Mouse (Mus musculus): Measurements from ENCODE around the gene Pglyrp2.

The Pglyrp2 gene

DNA sequence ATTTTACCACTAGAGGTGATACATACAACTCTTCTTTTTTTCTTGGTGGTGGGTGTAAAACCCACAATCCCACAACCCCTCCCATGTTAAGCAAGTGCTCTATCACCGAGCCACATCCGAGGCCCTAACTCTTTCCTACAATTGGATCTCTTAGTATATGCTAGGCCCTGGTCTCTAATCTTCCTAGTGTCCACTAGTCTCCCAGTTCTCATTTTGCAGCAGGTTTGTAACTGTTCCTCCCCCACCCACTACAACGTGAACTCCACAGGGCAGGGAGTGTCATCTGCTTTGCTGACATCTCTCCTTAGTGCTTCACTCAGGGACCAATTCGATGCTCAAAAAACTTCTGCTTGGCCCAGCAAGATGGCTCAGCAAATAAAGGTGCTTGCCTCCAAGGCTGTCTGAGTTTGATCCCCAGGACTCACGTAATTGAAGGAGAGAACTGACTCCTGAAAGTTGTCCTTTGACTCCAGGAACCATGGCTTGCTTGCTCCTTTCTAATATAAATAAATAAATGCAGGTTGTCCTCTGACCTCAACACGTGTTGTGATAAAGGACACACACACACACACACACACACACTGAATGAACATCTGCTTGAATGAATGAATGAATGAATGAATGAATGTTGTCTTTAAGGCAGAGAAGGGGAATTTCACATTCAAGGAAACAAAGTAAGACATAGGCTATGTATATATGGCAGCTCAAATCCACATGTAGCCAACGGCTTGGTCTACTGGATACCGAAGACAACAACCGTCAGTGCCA is 21.8 kb downstream of the Pglyrp2 start:
- DNase-seq (ENCODE audit: low read depth, low spot score) = no peak

DNA sequence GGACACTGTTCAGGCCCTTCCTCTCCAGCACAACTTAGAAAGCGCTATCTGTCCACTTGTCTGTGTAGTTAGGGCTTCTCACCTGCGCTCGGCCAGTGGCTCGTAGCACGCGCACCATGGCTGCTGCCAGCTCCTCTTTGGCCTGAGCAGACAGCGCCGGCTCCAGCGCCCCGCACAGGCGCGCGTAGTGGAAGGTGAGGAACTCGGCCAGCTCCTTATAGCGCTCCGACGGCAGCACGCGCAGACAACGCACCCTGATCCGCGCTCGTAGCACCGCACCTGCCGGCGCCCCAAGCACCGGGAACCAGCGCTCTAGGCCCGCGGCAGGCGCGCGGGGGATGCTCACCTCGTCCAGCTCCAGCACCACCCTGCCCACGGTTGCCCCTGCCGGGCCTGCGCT is 27.7 kb downstream of the Pglyrp2 start:
- no peak for DNase-seq (ENCODE audit: low read depth, low spot score)

DNA sequence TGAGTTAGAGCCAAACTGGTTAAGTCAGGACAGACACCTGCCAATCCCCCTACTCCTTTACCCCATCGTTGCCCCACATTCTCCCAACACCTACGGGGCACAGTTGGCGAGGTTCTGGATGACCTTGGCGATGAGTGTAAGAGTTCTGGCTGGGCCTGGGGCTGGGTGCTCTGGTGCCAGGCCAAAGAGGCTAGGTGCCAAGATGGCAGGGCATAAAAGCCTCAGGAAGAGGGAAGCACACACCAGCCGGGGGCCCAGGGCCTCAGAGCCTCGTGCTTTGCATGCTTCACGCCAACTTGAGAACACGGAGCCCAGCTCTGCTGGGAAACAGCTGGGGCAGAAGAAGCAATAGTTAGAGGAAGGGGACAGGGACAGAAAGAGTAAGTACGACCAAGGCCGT is 30.0 kb downstream of the Pglyrp2 start:
- no peak for DNase-seq (ENCODE audit: low read depth, low spot score)

DNA sequence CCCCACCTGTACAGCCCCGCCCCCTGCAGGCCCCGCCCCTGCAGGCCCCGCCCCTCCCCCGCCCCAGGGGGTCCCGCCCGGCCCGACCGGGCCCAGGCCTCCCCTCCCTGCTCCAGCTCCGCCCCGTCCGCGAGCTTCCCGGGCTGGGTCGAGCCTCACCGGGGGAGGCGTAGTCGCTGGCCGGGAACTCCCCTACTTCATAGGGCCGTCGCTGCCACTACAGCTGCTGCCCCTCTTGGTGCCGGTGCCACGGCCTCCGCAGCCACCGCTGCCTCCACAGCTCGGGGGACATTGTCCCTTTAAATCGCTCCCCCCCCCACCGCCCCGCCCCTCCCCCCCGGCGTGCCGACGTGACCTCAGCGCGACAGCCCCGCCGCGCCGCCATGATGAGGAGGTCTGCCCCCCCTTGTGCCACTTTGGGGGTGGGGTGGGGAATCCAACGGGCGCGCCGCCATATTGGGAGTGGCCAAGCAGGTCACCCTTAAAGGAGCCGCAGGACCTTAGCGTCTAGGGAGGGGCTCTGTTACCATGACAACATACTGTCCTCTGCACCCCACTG is 34.8 kb downstream of the Pglyrp2 start, which contains the start of gene Wiz:
Gene Wiz, minus strand, starts transcription at position 339 of the 559 bp plus-strand sequence.
- DNase-seq (ENCODE audit: low read depth, low spot score) = peak; percentile 92

DNA sequence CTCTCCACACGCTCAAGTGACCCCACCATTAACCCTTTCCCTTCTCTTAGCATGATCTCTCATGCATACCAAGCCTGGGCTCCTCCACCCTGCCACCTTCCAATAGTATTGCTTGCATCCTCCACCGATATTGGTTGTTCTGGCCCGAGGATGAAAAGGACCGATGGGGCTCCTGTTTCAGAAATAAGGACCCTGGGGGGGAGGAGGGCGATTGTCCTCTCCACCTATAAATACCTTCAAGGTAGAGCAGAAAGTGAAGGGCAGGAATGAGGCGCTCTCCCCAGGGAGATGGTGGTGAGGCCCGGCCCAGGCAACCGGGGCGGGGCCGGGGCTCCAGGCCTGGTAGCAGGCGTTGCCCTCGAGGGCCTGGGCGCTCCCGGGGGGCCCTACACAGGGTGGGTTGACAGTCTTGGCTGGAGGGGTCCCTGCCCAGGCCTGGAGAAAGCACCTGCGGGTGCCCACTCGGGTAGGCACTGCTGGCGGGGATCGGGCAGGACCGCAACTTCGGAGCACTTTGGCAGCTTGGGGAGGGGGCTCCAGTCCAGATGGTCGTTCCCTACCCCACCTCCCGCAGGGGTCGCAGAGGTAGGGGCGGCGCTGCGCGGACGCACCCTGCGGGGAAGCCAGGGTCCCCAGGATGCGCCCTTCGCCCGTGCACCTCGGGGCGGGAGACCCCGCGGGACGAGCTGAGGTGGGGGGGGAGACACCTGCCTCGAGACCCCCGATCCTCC is 35.4 kb downstream of the Pglyrp2 start:
- peak; percentile 21 for DNase-seq (ENCODE audit: low read depth, low spot score)

DNA sequence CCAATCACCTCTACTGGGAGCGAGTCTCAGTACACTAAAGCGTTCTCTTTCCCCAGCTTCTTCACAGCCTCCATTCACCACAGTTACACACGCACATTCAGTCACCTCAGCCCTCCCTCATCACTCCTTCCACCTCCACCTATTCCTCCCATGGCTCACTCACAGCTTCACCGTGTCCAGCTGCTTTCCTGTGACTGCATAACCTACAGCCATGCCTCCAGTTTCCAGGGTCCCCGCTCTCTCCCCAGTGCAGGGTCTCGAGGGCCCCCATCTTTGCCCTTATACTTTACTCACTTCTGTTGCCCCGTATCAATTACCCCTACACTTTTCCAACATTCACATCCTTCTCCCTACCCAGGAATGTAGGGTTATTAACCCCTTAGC is 36.0 kb downstream of the Pglyrp2 start:
- no peak for DNase-seq (ENCODE audit: low read depth, low spot score)

DNA sequence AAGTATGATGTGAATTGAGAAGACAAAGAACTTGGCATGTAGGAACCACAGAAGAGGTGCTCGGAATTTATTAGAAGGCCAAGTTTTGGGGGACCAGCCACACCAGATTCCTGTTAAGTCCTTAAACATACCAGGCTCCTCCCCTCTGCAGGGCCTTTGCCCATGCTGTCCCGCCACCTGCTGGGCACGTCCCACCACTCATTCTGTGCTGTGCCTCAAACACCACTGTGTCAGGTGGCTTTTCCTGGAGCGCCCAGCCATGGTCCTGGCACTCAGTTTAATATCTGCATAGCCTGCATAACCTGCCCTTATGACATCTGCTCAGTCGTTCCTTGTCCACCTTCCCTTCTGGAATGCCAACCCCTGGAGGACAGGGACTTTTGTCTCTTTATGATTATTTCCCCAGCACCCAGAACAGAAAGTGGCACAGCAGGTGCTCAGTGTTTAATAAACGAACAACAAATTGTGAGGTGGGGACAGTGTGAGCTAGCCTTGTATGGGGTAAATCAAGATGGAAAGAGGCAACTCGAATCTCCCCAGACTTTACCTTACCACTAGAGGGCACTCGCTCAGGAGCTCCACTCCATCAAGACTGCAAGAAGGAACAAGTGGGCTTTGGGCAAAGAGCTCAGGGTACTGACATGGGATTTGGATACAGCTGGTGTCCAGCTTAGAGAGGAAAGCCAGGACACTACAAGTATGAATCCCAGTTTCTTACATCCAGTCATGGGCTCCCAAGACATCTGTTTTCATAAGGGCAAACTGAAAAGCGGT is 37.1 kb downstream of the Pglyrp2 start:
- DNase-seq (ENCODE audit: low read depth, low spot score) = no peak

DNA sequence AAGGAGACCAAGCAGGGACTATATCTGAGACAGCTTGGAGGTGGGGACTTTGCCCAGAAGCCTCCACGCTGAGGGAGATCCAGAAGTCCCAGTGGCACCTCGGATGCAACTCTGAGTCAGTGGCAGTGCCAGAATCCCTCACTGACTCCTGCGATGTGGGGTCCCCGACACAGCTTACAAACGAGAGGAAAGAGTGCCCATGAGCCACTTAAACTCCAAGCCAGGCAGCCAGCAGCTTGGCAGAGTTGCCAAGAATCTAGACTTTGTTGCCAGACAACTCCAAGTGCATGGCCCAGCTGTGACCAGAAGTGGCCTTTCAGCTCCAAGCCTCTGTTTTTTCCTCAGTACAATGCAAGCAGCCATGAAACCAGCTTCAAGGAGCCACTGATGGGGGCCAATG is 40.3 kb downstream of the Pglyrp2 start:
- DNase-seq (ENCODE audit: low read depth, low spot score) = peak; percentile 21

DNA sequence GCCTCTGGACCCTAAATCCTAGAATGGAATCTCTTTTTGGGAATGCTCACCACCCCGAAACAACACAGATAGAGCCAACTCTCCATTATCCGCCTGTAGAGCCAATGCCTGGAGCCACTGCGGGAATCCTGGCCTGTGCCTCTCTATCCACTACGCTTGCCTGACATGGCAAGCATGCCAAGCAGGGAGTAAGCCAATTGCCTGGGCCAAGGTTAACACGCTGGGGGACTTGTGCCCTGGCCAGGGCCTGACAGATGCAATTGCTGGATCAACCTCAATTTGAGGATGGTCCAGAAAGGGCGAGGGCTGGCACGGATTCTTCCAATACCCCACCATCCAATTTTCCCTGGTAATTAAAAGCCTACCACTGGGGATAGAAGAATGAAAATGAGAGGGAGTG is 41.4 kb downstream of the Pglyrp2 start:
- peak; percentile 23 for DNase-seq (ENCODE audit: low read depth, low spot score)

DNA sequence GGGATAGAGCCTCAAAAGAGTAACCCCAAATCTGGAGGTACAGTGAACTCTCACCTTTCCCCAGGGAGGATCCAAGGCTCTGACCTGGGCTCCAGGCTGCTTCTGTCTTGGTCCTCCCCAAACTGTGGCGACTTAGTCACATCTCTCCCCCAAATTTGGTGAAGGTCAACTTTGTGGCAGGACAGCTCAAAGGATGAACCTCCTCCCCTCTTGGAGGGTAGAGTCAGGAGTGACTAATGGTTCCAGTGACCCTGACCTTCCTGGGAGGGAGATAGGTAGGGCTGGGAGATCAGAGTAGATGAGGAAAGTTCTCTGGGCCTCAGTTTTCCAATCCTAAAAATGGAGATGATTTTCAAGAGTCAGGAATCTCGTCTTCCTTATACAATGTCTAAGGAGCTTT is 45.2 kb downstream of the Pglyrp2 start:
- no peak for DNase-seq (ENCODE audit: low read depth, low spot score)

DNA sequence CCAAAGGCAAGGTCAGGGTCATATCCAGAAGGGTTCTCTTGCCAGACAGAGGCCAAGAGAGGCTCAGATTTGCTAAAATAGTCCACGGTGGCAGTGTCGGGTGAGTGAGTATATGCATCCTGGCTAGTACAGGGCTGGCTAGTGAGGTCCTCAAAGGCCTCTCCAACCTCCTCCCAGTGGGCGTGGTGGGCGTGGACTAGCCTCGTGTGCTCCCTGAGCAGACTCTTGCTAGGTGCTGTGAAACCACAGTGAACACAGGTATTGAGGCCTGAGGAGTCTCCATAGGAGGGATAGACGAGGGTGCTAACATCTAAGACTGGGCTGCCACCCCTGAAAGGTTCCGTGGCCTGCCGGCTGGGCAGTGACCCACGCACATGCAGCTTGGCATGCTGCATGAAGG is 46.8 kb downstream of the Pglyrp2 start:
- DNase-seq (ENCODE audit: low read depth, low spot score) = no peak

DNA sequence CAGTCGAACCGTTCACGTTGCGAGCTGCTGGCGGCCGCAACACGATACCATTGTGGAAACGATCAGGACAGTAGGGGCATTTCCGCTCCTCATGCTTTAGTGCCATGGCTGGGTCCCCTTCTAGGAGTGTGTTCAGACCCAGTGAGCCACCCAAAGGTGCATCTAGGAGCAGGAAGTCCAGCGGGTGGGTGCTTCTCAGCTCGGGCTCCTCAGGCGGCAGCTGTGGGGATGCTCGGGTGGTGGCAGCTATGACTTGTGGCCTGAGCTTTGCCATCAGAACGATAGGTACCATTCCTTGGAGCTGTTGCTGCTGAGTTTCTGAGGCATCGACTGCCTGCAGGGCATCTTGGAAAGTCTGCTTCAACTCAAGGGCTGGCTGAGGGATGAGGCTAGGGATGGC is 47.5 kb downstream of the Pglyrp2 start:
- no peak for DNase-seq (ENCODE audit: low read depth, low spot score)

DNA sequence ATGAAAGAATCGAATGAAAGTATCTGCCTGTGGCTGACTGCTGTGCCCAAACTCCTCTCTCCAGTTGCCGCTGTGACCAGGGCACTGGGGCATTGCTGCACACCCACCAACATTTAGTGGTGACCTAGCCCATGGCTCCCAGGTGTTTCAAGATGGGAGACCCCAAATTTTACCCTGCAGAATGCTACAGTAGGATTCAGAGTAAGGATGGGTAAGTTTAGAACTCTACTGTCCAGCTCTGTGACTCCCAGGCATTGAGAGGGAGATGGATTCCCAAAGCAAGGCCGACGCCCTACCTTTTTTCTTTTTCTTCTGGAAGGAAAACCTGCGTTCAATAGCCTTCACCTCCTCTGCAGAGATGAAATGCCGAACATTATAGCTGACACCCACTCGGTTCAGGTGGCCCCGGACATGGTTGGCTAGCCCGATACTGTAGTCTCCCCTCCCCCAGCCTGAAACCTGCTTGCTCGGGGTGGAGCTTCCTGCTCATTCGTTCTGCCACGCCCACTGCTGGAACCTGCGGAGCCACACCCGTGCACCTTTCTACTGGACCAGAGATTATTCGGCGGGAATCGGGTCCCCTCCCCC is 54.9 kb downstream of the Pglyrp2 start:
- no peak for DNase-seq (ENCODE audit: low read depth, low spot score)

DNA sequence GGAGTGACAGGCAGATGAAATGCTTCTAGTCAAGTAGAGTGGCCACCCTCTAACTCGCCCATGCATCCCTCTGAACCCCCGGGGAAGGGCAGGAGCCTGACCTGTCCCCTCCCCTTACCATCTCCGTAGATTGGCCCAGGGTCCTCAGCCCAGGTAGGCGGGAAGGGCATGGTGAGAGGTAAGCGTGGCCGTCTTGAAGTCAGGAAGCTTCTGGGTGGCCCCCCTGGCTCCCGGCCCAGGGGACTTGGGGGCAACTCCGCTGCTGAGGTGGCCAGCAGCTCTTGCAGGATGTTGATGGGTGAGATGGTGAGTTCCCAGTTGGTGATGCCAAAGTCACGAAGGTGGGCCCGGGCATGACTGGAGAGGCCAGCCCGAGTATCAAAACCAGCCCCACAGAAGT is 56.3 kb downstream of the Pglyrp2 start:
- no peak for DNase-seq (ENCODE audit: low read depth, low spot score)

DNA sequence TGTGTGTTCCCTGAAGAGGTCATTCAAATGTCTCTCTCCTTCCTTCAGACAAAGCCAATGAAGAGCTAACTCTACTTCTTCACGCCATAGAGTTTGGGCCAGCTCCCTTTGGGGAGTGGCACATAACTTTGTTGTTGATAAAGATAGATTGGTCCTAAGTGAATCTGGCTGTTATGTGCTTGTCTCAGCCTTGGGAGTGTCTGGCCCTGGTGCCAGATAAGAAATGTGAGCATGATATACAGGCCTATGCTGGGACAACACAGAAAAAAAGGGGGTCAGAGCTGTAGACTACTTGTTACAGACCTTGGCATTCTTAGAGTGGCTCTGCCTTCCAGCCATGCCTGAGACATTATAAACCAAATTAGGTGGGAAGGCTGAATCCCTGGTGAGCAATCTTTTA is 58.7 kb downstream of the Pglyrp2 start:
- DNase-seq (ENCODE audit: low read depth, low spot score) = no peak

DNA sequence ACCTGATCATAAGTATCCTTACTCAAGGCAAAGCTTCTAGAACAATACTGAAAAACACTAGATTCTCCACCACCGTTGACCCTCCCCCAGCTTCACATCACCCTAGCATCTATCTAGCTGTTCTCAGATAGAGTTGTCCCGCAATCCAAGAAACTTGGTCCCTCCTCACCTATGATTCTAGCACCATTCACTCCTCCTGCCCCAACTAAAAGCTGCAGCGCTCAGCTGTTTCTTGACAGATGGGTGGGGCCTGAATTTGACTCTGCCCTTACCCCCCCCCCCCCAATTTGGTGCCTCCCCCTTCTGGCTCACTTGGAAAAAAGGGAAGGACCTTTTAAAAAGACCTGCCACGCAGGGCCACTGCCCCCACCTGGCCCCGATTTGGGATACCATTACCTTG is 59.1 kb downstream of the Pglyrp2 start:
- DNase-seq (ENCODE audit: low read depth, low spot score) = no peak

DNA sequence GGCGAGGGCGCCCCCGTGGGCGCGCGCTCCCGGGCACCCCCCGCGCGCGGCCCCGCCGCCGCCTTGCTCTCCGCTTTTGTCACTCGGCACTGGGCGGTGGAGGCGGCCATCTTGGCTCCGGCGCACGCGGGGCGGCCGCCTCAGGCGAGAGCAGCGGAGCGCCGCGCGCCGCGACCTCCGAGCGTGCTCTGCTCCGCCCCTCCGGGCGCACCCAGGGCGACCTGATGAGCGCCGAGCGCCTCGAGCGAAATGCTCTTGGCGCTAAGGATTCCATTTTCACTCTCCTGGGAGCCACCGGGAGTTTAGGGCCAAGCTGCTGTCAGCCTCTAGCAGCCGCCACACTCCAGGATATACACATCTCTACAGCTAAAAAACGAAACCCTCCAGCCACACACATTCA is 59.6 kb downstream of the Pglyrp2 start:
- peak; percentile 82 for DNase-seq (ENCODE audit: low read depth, low spot score)

DNA sequence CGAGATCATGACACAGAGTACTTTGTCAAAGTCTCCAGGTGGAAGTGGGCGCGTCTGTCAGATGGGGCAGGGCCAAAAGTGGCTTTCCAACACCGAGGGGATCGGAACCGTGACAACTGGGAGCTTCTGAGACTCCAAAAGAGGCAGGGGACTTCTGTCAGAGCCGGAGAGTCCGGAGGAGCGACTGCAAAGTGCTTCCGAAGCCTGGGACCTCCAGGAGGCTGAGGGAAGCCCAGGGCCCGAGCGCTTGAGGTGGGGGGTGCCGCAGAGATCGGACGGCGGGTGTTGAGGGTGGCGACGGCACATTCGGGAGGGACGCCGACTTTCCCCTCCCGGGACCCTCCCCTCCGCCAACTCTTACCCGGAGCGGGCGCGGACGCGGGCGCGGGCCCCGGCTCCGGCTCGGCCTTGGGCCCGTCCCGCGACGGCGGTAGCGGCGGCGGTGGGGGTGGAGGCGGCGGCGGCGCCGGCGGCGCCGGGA is 60.1 kb downstream of the Pglyrp2 start:
- DNase-seq (ENCODE audit: low read depth, low spot score) = no peak

DNA sequence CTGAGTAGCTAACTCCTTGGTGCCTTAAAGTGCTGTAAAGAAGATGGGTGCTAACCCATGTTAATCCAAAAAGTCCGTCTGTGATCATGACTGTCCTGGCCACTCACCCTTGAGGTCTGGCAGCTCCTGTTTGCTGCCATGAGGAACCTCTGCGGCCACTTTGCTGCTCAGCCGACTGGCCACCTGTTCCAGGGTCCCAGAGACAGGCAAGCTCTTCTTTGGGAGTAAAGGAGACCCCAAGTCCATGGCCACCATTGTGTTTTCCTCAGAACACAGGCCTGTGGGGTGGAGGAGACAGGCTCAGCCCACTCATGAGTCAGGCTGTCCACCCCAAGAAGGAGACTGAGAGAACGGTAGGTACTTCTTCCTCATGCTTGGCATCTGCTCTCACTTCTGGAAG is 61.3 kb downstream of the Pglyrp2 start:
- DNase-seq (ENCODE audit: low read depth, low spot score) = no peak

Data from skeletal muscle tissue, adult 2 months (tissue).